Mouse (Mus musculus) lung, postnatal 0 days (tissue): ENCODE measurements around the gene Olfr686. TPM values are rescaled to one million over a fixed set of nuclear protein-coding genes. Genes with fewer than 3 reads are reported as not detected.

Experiments used
- ATAC-seq: fragments of 200-750 bp; cut with Nextera tagmentation; 2 replicates; pipeline ENCODE4 v1.8.0; 2017; ENCODE audit warnings: moderate library complexity
- DNase-seq: peaks from one replicate; pipeline ENCODE4 v3.0.0-alpha.2; 2016; ENCODE audit warnings: low spot score
- H3K27ac ChIP-seq: fragments of 300-500 bp; sonication (generic); 2 replicates; pipeline ENCODE4 v1.5.1; 2014; ENCODE audit warnings: antibody characterized with exemption, mild to moderate bottlenecking, low read length, mixed read lengths
- H3K27me3 ChIP-seq: fragments of 300-500 bp; sonication (generic); replicated peaks from 2 replicates; pipeline ENCODE4 v1.6.1; 2014; ENCODE audit warnings: low read length, mixed read lengths; ENCODE audit not compliant: insufficient read depth
- H3K36me3 ChIP-seq: fragments of 300-500 bp; sonication (generic); 2 replicates; pipeline ENCODE4 v1.6.1; 2014; ENCODE audit warnings: low read length, mixed read lengths; ENCODE audit not compliant: insufficient read depth
- H3K4me1 ChIP-seq: fragments of 300-500 bp; sonication (generic); 2 replicates; pipeline ENCODE4 v1.6.1; 2014; ENCODE audit warnings: antibody characterized with exemption, low read depth, low read length, mixed read lengths; ENCODE audit not compliant: insufficient read depth
- H3K4me2 ChIP-seq: fragments of 300-500 bp; sonication (generic); replicated peaks from 2 replicates; pipeline ENCODE4 v1.6.1; 2014; ENCODE audit warnings: low read depth, mild to moderate bottlenecking, low read length, moderate library complexity, mixed read lengths
- H3K4me3 ChIP-seq: fragments of 300-500 bp; sonication (generic); 2 replicates; pipeline ENCODE4 v1.5.1; 2014; ENCODE audit warnings: low read depth, low read length
- H3K9ac ChIP-seq: fragments of 300-500 bp; sonication (generic); replicated peaks from 2 replicates; pipeline ENCODE4 v1.6.1; 2014; ENCODE audit warnings: low read depth, mild to moderate bottlenecking
- H3K9me3 ChIP-seq: fragments of 300-500 bp; sonication (generic); 2 replicates; pipeline ENCODE4 v1.6.1; 2016; ENCODE audit warnings: low read length, mixed read lengths
- CTCF ChIP-seq: IDR thresholded peaks from 2 replicates; pipeline ENCODE4 v1.5.1; 2016; ENCODE audit warnings: antibody characterized with exemption, mild to moderate bottlenecking
- EP300 ChIP-seq: IDR thresholded peaks from 2 replicates; pipeline ENCODE4 v1.6.1; 2016; ENCODE audit warnings: antibody characterized with exemption, mild to moderate bottlenecking, control low read depth
- WGBS: fragments of 180-500 bp; shearing (Covaris S2); extraction: QIAGEN DNeasy Blood & Tissue Kit; methylation state at CpG from one replicate; pipeline ENCODE4 v1.1.7; 2014; 5-methylcytosine and 5-hydroxymethylcytosine counted together
- polyA plus RNA-seq: library from polyadenylated mRNA; unstranded; fragments of >200 nt; fragmentation: Nextera tagmentation; extraction: Ambion mirVana; gene quantifications from 2 replicates; pipeline ENCODE4 v1.2.1, GENCODE M21; 2015

The Olfr686 gene
- polyA plus RNA-seq, result not detected in 2 replicates

DNA sequence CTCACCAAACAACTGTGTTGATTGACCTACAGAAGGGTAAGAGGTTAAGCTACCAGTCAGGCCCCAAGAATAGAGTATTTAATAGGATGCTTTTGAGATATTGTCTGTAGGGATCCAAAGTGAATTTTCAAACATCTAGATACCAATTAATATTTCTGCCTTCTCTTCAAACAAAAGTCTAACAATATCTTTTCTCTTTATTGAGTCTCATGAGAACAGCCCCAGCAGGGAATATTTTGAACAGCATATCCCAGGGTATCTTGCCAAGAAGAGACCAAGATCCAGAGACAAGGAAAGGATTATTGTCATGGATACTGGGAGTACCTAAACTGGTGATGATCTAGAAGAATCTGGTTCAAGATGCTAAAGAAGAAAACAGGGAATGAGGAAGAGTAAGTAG, at the start of gene Olfr686:
Gene Olfr686, minus strand, starts transcription at position 101 of the 400 bp plus-strand sequence.
- ATAC-seq, result no peak
- DNase-seq, result no peak
- no peaks in the 10 kb centered on the region for H3K36me3 ChIP-seq

GRCm38 (mm10) chr7:105256656-105257055, 49.4 kb upstream of the Olfr686 start:
- TF ChIP-seq EP300, result no peak
- TF ChIP-seq CTCF, result peak; percentile 45
- 61% methylated on average over 5 of the region's 5 CpGs for WGBS
- no peak overlapping the region for H3K27ac ChIP-seq
- DNase-seq (no peak), ATAC-seq (no peak)
- no peaks in the 10 kb centered on the region for H3K27me3 ChIP-seq
- no peak overlapping the region for H3K4me2 ChIP-seq
- no peak overlapping the region for H3K4me3 ChIP-seq
- no peaks in the 10 kb centered on the region for H3K36me3 ChIP-seq
- H3K9me3 ChIP-seq, result no peaks in the 10 kb centered on the region
- H3K9ac ChIP-seq, result no peak overlapping the region
- no peaks in the 10 kb centered on the region for H3K4me1 ChIP-seq

More for the DNA sequence above, at the start of gene Olfr686:
- H3K4me1 ChIP-seq, result no peaks in the 10 kb centered on the region
- no peak for TF ChIP-seq EP300
- TF ChIP-seq CTCF, result no peak
- no peak within 1 kb of the TSS for H3K9ac ChIP-seq
- no peak within 1 kb of the TSS for H3K4me3 ChIP-seq
- no peaks in the 10 kb centered on the region for H3K27me3 ChIP-seq
- H3K4me2 ChIP-seq, result no peak within 1 kb of the TSS
- no peak within 1 kb of the TSS for H3K27ac ChIP-seq
- H3K9me3 ChIP-seq, result no peaks in the 10 kb centered on the region

GRCm38 (mm10) chr7:105248197-105248596, 40.9 kb upstream of the Olfr686 start:
- Histone ChIP-seq H3K36me3 (no peaks in the 10 kb centered on the region), H3K27ac (no peak overlapping the region), H3K4me2 (no peak overlapping the region), H3K9ac (no peak overlapping the region), H3K4me1 (no peaks in the 10 kb centered on the region), H3K4me3 (no peak overlapping the region), H3K9me3 (no peaks in the 10 kb centered on the region), H3K27me3 (no peaks in the 10 kb centered on the region)
- DNase-seq (no peak), ATAC-seq (no peak)
- 36% methylated on average over 1 of the region's 1 CpGs for WGBS
- TF ChIP-seq EP300 (no peak), CTCF (no peak)

DNA sequence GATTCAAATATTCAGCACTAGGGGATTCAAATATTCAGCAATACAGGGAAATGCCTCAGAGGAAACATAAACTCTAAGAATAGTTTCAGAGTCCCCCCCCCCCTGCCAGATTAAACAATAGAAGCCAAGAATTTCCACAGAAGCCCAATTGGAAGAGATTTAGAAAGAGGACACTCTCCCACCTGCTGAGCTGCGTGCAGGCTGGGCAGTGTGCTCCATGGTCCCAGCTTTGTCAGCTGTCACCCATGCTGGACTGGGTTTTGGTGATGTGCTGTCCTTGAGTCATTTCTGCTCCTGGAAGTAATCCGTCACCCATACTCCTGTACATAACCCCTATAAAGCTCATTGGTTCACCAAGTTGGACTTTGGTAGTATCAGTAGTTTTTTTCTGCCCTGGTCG, 40.4 kb upstream of the Olfr686 start:
- WGBS, result 78% methylated on average over 3 of the region's 3 CpGs
- no peak for TF ChIP-seq CTCF
- no peak for TF ChIP-seq EP300

GRCm38 (mm10) chr7:105229386-105229785, 22.1 kb upstream of the Olfr686 start:
- no peak for TF ChIP-seq EP300
- TF ChIP-seq CTCF, result no peak
- DNase-seq, result no peak
- H3K27ac ChIP-seq, result no peak overlapping the region
- WGBS, result 92% methylated on average over 2 of the region's 2 CpGs
- no peak for ATAC-seq
- no peak overlapping the region for H3K4me3 ChIP-seq
- no peaks in the 10 kb centered on the region for H3K9me3 ChIP-seq
- no peaks in the 10 kb centered on the region for H3K27me3 ChIP-seq
- no peaks in the 10 kb centered on the region for H3K4me1 ChIP-seq
- no peak overlapping the region for H3K4me2 ChIP-seq
- no peaks in the 10 kb centered on the region for H3K36me3 ChIP-seq
- no peak overlapping the region for H3K9ac ChIP-seq

More for the DNA sequence above, 40.4 kb upstream of the Olfr686 start:
- no peak overlapping the region for H3K9ac ChIP-seq
- no peaks in the 10 kb centered on the region for H3K36me3 ChIP-seq
- H3K4me2 ChIP-seq, result no peak overlapping the region
- no peaks in the 10 kb centered on the region for H3K9me3 ChIP-seq
- no peak overlapping the region for H3K4me3 ChIP-seq
- DNase-seq (no peak), ATAC-seq (no peak)
- no peaks in the 10 kb centered on the region for H3K27me3 ChIP-seq
- no peak overlapping the region for H3K27ac ChIP-seq
- H3K4me1 ChIP-seq, result no peaks in the 10 kb centered on the region

- H3K9ac ChIP-seq, result no peak overlapping the region
- DNase-seq, result peak; percentile 51
- H3K27ac ChIP-seq, result no peak overlapping the region
Observed at GRCm38 (mm10) chr7:105228138-105228537, 20.9 kb upstream of the Olfr686 start.

DNA sequence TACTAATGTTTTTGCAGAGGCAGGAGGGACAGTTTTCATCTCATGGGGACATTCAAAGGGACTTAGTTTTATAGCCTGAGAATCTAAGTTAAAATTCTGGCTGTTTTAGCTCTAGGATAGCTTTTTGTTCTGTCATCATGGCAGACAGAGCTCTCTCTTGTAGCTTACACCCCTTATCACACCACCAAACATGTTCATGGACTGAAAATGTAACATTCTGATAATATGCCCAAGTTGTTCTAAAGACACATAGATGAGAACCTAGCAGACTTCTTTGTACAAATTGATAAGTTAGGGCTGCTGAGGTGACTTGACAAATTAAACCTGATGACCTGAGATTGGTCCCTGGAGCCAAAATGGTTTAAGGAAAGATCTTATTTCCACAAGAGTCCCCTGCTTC, 19.4 kb upstream of the Olfr686 start:
- Histone ChIP-seq H3K36me3 (no peaks in the 10 kb centered on the region), H3K9ac (no peak overlapping the region), H3K9me3 (no peaks in the 10 kb centered on the region), H3K4me2 (no peak overlapping the region), H3K4me1 (no peaks in the 10 kb centered on the region), H3K27ac (no peak overlapping the region), H3K27me3 (no peaks in the 10 kb centered on the region), H3K4me3 (no peak overlapping the region)
- no peak for TF ChIP-seq EP300
- no peak for TF ChIP-seq CTCF
- ATAC-seq (no peak), DNase-seq (no peak)

More at GRCm38 (mm10) chr7:105228138-105228537, 20.9 kb upstream of the Olfr686 start:
- H3K4me3 ChIP-seq, result no peak overlapping the region
- WGBS, result 63% methylated on average over 1 of the region's 1 CpGs
- H3K9me3 ChIP-seq, result no peaks in the 10 kb centered on the region
- no peaks in the 10 kb centered on the region for H3K27me3 ChIP-seq
- no peaks in the 10 kb centered on the region for H3K4me1 ChIP-seq
- no peaks in the 10 kb centered on the region for H3K36me3 ChIP-seq
- TF ChIP-seq EP300, result peak; percentile 94
- TF ChIP-seq CTCF, result no peak
- no peak overlapping the region for H3K4me2 ChIP-seq
- peak; percentile 80 for ATAC-seq
